Mouse (Mus musculus): ENCODE data around the gene Dnajc6. TPM values are rescaled to one million over a fixed set of nuclear protein-coding genes. Genes with fewer than 3 reads are reported as not detected.

The Dnajc6 gene
- 2.9 and 3.4 TPM in 2 replicates for total RNA-seq (2015; ENCODE audit: low replicate concordance)
- 1.3 and 11.2 TPM in 2 replicates for total RNA-seq (2017; ENCODE audit: low replicate concordance)

DNA sequence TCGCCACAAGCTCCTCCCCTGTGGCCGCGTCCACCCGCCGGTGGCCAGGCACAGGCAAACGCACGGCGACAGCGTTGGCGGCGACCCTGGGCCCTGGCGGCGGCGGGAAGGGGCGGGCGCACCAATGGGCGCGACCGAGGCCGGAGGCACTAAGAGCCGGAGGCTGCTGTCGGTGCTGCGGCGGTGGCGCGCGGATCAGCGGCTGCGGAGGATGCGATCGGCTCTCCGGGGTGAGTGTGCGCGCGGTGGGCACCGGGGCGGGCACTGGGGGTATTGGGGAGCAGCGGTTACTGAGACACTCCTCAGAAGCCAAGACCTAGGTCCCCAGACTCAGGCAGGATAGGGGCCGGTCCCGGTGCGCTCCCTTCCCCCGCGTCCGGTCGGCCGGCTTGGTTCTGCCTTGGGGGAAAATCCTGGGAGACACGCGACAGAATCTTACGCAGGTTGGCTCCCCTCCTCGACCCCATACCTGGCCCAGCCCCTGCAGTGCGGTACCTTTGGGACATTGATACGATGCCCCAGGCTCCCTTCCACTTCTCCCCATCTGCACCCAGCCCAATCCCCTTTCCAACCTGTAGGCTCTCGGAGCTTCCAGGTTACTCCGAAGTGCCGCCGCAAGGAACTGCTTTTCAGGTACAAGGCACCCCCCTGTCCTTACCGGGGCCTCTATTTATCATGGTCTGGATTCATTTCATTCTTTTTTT is at the start of gene Dnajc6:
Gene Dnajc6 (plus strand): TSS at position 115 of the 704 bp plus-strand sequence.
- no peak for ATAC-seq (replicated peaks; ENCODE audit: low FRiP score, poor library complexity, severe bottlenecking)

DNA sequence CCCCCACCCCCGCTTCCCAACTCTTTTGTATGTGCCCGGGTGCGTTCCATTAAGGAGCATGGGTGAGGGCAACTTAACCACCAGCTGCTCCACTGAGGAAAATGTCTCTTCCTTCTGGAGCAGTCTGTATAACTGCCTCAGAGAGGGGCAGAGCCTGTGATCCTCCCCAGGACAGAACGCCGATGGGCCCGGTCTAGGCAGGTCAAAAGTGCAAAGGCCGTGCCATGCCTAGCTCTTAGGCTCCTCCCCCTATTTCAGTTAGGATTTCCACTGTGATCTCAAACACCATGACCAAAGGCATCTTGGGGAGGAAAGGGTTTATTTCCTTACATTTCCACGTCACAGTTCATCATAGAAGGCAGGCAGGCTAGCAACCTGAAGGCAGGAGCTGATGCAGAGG is 47.7 kb upstream of the Dnajc6 start:
- ATAC-seq (replicated peaks; ENCODE audit: low FRiP score, poor library complexity, severe bottlenecking): no peak

DNA sequence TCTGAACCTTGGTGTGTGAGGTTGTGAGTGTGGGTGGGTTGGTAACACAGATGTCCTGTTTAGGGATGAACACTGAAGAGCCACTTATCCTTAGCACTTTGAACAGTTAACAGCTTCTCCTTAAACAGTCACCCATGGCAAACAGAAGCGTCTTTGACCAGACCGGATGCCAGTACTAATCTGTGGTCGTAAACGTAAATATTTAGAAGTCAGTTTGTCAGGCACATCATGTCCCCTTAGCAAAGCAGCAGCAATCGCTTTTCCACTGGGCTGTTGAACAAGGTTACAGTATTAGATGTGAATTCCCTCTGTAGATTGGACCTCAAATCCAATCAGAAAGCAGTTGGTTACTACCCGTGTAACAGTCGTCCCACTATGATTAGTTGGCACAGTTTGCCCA is 47.1 kb upstream of the Dnajc6 start:
- ATAC-seq (replicated peaks; ENCODE audit: low FRiP score, poor library complexity, severe bottlenecking): no peak

DNA sequence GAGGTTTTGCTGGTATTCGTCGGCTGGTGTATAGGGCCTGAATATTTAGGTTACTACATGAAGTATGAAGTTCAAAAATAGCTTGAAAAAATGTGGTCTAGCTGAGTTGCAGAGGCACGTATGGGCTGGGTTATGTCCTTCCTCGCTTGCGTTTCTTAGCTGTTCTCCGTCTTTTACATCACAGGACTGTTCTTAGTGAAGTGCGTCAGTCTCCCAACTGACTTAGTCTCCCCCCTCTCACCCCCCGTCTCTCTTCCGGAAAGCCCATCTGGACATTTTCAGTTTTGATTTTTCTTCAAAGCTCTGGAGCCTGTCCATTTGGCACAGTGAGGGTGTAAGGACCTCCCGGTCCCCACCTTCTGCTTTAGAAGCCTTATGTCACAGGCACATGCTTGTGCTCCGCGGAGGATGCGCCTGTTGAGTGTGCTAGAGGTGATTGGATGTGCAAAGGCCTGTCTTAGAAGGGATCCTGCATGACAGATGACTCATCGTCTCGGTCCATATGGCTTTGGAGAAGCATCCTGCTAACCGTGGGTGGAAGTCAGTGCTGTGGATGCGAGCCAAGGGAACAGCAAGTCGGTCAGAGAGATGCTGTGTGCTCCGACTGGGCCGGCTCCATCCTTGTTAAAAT is 46.2 kb upstream of the Dnajc6 start:
- no peak for ATAC-seq (replicated peaks; ENCODE audit: low FRiP score, poor library complexity, severe bottlenecking)

DNA sequence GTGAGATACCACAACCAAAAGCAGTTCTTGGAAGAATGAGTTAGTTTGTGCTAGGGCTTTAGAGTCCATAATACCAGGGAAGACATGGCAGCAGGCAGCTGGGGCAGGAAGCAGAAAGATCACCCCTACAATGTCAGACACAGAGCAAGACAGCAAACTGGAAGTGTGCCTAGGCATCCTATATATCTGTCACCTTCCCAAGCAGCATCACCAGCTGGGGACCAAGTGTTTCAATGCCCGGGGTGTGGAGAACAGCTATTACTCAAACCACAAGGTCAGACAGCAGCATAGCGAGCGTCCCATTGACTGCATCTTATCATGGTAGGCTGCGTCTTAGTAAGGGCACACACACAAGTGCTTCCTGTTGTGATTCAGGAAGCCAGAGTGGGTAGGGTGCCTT is 45.4 kb upstream of the Dnajc6 start:
- ATAC-seq (replicated peaks; ENCODE audit: low FRiP score, poor library complexity, severe bottlenecking): no peak

DNA sequence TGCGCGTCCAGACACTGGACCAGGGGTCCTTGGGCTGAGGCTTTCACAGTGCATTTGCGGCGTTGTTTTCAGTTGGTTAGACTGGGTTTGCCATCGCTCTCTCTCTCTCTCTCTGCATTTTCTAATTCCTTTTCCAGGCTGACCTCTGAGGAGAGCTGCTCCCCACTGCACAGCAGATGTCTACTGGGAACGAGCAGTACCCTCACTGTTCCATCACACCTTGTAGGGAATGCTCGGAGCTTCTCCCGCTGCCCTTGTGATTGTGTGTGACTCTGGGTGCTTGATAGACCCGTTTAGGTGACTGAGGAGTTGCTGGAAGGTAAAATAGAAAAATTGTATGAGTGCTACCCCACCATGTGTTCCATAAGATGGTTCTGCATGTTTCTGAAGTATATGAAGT is 43.6 kb upstream of the Dnajc6 start:
- ATAC-seq (replicated peaks; ENCODE audit: low FRiP score, poor library complexity, severe bottlenecking): no peak

DNA sequence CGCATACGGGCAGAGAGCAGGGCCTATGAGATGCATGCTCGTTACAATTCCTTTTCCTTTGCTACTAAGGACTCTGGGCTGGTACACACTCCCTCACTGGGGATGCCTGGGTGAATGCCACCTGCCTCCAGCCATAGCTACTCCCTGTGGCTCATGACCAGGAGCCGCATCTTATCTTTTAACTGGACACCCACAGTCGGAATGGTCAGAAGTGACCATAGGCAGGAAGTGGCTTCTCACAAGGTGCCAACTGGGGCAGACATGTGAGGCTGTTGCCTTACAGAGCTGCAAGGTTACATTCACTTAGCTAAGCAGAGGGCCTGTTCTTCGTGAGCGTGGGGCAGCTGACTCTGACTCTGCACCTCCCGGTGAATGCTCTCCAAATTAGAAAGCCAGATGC is 39.3 kb upstream of the Dnajc6 start:
- no peak for ATAC-seq (replicated peaks; ENCODE audit: low FRiP score, poor library complexity, severe bottlenecking)

DNA sequence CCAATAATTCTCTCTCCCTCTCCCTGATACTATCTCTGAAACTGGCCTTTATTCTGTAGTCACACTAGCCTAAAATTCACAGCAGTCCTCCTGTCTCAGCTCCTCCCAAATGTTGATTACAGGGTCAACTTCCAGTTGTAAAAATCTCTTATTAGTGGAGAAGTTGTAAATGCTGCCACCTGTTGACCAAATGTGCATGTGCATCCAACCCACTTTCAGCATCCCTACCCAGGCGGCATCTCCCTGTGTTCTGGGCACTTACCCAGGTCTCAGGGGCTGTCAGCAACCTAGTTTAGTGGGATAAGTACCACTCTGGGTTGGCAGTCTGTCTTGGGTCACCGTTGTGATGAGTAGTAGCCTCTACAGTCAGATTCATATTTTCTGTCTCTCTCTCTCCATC is 38.1 kb upstream of the Dnajc6 start:
- ATAC-seq (replicated peaks; ENCODE audit: low FRiP score, poor library complexity, severe bottlenecking): no peak

DNA sequence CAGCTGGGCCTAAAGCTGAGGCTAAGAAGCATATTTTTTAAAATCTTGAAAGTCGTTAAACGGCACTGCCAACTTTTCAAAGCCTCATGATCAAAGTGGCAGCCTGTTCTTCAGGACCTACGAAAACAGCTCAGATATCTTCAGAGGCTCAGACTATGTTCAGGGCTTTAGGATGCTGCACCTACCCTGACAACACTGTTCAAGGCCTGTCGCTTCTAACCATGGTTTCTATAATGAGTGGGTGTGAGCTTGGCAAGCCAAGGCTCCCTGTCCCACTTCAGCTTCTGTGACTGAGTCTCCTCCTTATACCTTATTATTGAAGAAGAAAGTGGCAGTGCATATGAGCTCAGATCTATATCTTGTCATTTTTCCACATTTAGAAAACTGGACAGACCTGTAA is 37.1 kb upstream of the Dnajc6 start:
- ATAC-seq (replicated peaks; ENCODE audit: low FRiP score, poor library complexity, severe bottlenecking): no peak

DNA sequence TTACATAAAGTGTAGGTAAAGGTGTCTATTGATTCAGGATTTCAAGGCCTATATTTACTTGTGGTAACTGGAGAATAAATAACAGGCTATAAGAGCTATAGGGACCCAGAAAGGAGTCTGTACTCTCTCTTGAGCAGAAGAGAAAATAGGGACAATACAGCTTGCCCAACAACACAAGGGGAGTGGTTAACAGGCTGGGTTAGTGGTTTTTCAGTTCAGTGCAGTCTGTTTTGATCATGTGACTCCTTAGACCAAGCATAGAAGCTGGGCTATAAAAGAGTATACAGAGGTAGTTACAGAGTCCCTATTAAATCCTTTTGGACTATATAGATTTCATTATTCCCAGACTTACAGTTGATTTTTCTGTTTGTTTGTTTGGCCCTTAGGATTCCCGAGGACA is 36.3 kb upstream of the Dnajc6 start:
- ATAC-seq (replicated peaks; ENCODE audit: low FRiP score, poor library complexity, severe bottlenecking): no peak

DNA sequence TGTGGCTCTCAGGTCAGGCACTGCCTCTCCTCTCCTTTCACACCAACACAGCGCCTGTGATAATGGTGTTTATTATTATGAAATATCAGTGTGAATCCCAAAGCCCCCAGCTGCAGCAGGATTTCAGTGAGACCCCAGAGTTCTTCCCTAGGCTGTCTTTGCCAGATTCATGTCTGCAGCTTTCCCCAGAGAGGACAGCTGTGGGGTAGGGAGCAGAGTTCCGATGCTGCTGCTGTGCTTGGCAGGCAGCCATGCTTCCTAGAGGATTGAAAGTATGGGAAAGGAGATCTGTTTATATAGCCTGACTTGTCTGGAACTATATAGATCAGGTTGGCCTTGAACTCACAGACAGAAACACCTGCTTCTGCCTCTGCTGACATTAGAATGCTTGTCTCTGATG is 34.4 kb upstream of the Dnajc6 start:
- no peak for ATAC-seq (replicated peaks; ENCODE audit: low FRiP score, poor library complexity, severe bottlenecking)

DNA sequence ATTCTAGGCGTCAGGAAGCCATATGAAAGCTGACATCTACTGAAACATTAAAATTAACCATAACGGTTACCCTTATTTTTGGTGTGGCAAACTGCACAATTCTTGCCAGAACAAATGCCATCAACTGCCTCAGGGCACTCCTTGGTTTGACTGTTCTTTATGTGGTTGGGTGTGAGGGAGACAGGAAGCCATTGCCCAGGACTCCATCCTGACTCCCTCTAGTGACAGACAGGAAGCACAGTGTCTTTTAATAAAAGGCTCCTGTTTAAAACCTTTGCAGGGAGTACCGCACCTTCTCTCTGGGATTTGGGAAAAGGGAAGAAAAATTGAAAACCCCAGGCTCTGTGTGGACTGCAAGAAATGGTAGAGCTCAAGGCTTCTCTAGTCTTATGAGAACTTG is 30.2 kb upstream of the Dnajc6 start:
- no peak for ATAC-seq (replicated peaks; ENCODE audit: low FRiP score, poor library complexity, severe bottlenecking)

DNA sequence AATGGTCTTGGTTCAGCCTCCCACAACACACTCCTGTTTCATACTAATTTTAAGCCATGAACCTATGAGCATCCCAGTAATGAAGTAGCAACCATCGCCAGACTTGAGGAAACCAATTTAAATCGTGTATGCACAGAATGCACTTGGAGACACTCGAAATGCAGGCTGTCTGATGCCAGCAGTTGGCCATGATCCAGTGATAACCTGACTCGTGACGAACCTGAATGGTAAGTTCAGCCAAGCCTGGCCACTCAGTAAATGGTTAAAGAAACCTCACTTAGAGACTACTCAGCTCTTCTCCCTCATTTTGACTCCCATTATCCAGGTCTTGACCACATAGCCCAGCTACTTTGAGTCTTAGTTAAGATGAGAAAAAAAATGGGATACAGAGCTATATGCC is 27.2 kb upstream of the Dnajc6 start:
- no peak for ATAC-seq (replicated peaks; ENCODE audit: low FRiP score, poor library complexity, severe bottlenecking)

DNA sequence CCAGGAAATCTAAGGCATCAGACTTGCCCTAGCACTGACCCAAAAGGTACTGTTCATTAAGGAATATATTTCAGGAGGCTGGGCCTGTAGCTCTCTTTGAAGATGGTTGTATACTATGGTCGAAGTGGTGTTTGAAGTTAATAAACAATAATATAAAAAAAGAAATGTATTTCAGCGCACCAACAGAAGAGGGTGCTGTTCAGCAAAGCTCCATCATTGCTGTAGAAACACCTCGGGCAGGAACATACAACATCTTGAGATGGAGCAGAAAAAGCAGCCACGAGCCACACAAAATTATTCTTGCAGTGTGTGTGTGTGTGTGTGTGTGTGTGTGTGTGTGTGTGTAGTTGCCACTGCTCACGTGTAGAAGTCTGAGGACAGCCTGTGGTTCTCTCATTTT is 25.9 kb upstream of the Dnajc6 start:
- ATAC-seq (replicated peaks; ENCODE audit: low FRiP score, poor library complexity, severe bottlenecking): no peak

DNA sequence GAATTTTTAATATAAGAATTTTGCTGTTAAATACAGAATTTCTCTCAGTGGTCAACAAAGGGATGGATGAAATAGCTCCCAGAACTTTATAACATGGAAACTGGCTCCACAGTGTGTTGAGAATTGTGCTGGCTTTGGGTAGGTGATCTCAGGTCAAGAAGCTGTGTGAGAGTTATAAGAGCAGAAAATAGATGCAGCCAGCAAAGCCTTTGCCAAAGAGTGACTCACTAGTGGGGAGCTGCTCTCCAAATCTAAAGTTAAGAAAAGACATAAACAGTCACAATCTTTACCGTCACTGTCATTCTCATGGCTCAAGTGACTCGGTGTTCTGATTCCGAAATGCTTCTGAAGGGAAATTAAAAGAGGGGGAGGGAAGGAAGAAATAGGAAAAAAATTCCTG is 23.7 kb upstream of the Dnajc6 start:
- ATAC-seq (replicated peaks; ENCODE audit: low FRiP score, poor library complexity, severe bottlenecking): no peak

DNA sequence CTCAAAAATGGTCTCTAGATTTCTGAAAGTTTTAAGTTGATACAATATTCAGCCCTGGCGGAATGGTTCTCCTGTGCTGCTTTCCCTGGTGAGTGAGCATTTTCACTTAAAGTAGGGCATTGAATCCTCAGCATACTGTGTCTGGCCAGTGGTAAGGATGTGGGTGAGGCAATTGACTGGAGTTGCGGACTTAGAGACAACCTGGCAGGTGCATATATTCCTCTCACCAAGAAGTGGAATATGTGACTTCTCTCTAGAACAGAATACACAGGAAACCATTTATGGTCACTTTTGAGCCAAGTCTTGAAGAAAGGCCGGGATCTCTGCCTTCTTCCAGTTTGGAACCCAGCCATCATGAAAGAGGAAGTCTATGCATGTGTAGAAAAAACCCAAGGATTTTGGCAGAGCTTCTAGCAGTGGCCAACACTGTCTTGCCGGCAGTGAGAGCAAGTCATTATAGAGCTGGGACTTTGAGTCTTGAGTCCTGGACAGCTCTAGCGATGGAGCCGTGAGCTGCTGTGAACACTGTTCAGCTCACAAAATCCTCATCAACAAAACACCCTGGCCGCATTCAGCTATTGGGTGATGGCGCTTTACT is 6.0 kb upstream of the Dnajc6 start:
- ATAC-seq (replicated peaks; ENCODE audit: low FRiP score, poor library complexity, severe bottlenecking): no peak

DNA sequence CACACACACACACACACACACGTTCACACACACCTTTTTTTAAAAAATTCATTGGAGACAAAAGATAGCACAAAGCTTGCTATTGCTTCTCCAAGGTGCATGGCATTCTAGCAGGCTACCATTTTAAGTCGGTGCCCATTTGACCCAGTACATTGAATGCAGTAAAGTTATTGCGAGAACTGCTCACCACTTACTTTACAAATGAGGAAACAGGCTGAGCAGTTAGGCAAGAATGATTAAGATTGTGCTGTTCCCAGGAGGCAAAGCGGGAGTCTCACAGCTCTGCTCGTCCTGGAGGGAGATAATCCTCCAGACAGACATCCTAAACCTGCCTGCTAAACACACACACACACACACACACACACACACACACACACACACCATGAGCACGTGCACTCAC is 4.7 kb upstream of the Dnajc6 start:
- no peak for ATAC-seq (replicated peaks; ENCODE audit: low FRiP score, poor library complexity, severe bottlenecking)

DNA sequence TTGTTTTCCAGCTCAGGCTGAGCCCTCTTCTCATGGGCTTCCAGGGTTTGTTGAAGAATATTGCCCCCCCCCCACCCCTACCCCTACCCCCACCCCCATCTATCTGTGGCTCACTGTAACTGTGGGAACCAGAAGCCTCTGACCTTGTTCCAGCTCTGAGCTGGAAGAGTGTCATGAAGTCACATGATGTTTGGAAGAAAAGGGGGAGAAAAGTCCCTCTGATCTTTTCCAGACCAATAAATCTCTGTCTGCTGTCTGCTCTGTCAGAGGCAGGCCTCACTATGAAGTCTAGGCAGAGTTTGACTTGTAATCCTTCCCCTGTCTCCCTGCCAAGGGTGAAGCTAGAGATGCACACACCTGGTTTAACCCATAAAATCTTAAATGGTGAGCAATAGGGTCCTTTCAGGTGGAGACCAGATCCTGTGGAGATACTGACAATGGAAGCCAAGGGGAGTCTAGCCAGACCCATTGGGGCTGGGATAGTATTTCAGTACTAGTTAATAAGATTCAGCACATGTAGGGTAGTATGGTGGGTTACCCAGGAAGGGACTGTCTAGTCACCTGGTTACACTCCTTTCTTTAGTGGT is 2.7 kb upstream of the Dnajc6 start:
- no peak for ATAC-seq (replicated peaks; ENCODE audit: low FRiP score, poor library complexity, severe bottlenecking)

DNA sequence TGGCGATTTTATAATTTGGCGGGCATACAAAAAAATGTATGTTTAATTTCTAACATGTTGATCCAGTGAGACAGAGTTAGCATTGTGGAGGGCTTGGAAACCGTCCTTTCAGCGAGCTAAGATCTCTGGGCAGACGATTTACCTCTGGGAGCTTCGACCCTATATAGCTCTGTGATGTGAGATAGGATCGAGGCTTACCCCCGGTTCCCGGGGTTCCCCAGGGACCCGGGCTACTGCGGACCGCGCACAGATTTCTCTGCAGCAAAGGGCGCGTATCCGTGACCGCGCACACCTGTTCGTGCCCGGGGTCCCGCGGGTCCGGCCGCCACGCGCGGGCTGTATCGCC is 287 bp upstream of the Dnajc6 start:
- no peak for ATAC-seq (replicated peaks; ENCODE audit: low FRiP score, poor library complexity, severe bottlenecking)

DNA sequence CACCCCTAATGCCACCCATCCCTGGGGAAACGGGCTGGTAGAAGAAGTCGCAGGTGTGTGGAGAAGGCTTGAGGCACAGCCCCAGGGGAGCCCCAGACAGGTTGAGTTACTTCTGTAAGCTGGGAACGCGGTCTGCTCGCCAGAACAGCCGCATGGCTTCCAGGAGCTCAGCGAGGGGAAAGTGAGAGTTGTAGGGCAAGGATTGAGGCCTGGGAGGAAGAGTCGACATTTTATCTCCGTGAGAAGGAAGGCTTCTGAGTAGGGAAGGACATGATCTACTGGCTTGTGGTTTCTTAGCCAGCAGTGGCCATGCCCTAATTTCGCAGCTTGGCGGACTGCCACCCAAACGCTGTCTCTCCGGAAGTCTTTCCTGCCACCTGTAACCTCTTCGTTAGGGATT is 888 bp downstream of the Dnajc6 start:
- no peak for ATAC-seq (replicated peaks; ENCODE audit: low FRiP score, poor library complexity, severe bottlenecking)

DNA sequence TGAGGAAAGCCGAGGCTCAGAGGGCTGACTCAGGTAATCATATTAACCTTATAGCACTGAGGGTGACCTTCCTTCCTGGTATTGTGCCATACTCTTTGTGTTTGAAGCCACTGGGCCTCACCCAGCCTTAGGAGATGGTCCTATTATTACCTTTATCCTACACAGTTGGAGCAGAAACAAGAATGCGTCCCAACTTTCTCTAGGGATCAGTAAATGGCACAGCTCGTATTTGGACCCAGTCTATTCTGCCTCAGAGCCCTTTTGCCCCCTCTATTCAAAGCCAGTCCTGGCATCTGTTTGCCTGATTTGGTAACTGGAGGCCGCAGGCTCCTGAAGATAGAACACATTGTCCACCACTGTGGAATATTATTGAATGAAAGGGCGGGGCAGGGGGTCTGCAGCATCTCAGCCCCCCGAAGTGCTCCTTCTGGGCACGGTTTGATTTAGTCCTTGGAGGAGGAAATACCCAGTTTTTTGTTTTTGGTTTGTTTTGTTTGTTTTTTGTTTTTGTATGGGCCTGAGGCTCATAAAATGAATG is 8.1 kb downstream of the Dnajc6 start:
- ATAC-seq (replicated peaks; ENCODE audit: low FRiP score, poor library complexity, severe bottlenecking): no peak

Data from erythroid progenitor cell, adult 5-6 weeks (primary cell).